Mouse (Mus musculus) MEL (cell line): ENCODE measurements at regions not wholly inside any gene's neighbourhood (a gene's known extent, or its start where the extent isn't known, plus 50 kb on each side); places are given as distances from the start of the nearest gene placed in this dataset.

Experiments
- MXI1 ChIP-seq: IDR thresholded peaks from 2 replicates; pipeline ENCODE4 v1.6.1; 2011; ENCODE audit warnings: mild to moderate bottlenecking, low read depth, low read length, improper control_type of control experiment
- POLR2A ChIP-seq, 2 experiments: IDR thresholded peaks; 2 replicates each; pipeline ENCODE4 v1.6.1; 2011 to 2012; ENCODE audit warnings: low read length in 2 of 2, mild to moderate bottlenecking in 2 of 2, control low read depth in 1 of 2, improper control_type of control experiment in 1 of 2, low read depth in 1 of 2, moderate library complexity in 1 of 2; ENCODE audit not compliant: control insufficient read depth in 1 of 2, insufficient read depth in 1 of 2, poor library complexity in 1 of 2

DNA sequence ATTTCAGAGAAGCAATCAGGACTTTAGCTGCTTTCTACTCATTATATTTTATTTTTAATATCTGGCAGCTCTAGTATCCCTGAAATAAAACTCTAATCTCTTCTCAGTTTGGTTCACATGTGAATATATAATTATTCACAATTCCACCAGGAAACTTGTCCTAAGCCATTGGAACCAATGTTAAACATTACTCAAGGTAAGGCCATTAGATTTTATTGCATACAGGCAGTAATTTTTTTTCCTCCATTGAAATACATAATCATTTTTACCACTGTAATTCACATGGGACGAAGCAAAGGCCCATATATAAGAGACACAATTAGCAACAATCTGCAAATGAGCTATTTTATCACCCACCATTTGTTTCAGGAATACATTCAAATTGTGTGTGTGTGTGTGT is 419.8 kb downstream of the Lipi start:
- TF ChIP-seq POLR2A (IDR thresholded peaks at IDR 0.05; ENCODE audit: control insufficient read depth in 1 of 2, insufficient read depth in 1 of 2, low read depth in 1 of 2, low read length in 2 of 2, poor library complexity in 1 of 2) (no peak), MXI1 (no peak)
